Mouse (Mus musculus) erythroid progenitor cell, adult 5-6 weeks (primary cell): ENCODE measurements around the gene Steap1. TPM values are rescaled to one million over a fixed set of nuclear protein-coding genes. Genes with fewer than 3 reads are reported as not detected.

Experiments
- ATAC-seq: replicated peaks from 2 replicates; pipeline ENCODE4 v1.8.0; 2016; ENCODE audit warnings: moderate number of reproducible peaks, mild to moderate bottlenecking, moderate TSS enrichment, inconsistent platforms; ENCODE audit not compliant: poor library complexity, low FRiP score, severe bottlenecking
- total RNA-seq, 2 experiments: library from RNA; stranded (forward) in 1 of 2; stranded (reverse) in 1 of 2; fragments of 150-400 nt in 1 of 2; fragments of 186-747, 209-891 nt in 1 of 2; gene quantifications; 2 replicates each; pipeline versions ENCODE4 v1.2.3 to v1.2.4; 2015 to 2017; ENCODE audit warnings: low replicate concordance in 2 of 2

The Steap1 gene
- not detected in 2 replicates for total RNA-seq (2015; ENCODE audit: low replicate concordance)
- total RNA-seq (2017; ENCODE audit: low replicate concordance) = not detected in 2 replicates

- ATAC-seq = no peak
Measured at GRCm38 (mm10) chr5:5748866-5749682, at the start of gene Steap1. Steap1 (minus strand) TSS chr5:5749326.

GRCm38 (mm10) chr5:5787106-5787505, 38.0 kb upstream of the Steap1 start:
- ATAC-seq = no peak

GRCm38 (mm10) chr5:5756392-5757019, 7.4 kb upstream of the Steap1 start:
- no peak for ATAC-seq

GRCm38 (mm10) chr5:5755039-5755438, 5.9 kb upstream of the Steap1 start:
- no peak for ATAC-seq

- no peak for ATAC-seq
Measured at GRCm38 (mm10) chr5:5749772-5750222, 671 bp upstream of the Steap1 start.

GRCm38 (mm10) chr5:5734445-5734844, 14.7 kb downstream of the Steap1 start:
- no peak for ATAC-seq

GRCm38 (mm10) chr5:5732858-5733257, 16.3 kb downstream of the Steap1 start:
- no peak for ATAC-seq

GRCm38 (mm10) chr5:5732208-5732607, 16.9 kb downstream of the Steap1 start:
- no peak for ATAC-seq

- no peak for ATAC-seq
Measured at GRCm38 (mm10) chr5:5729904-5730303, 19.2 kb downstream of the Steap1 start.

GRCm38 (mm10) chr5:5722217-5722616, 26.9 kb downstream of the Steap1 start:
- no peak for ATAC-seq

- no peak for ATAC-seq
Measured at GRCm38 (mm10) chr5:5711032-5711431, 38.1 kb downstream of the Steap1 start.

GRCm38 (mm10) chr5:5707341-5708278, 41.5 kb downstream of the Steap1 start:
- no peak for ATAC-seq

- no peak for ATAC-seq
Measured at GRCm38 (mm10) chr5:5705019-5705418, 44.1 kb downstream of the Steap1 start.

GRCm38 (mm10) chr5:5700386-5700785, 48.7 kb downstream of the Steap1 start:
- no peak for ATAC-seq

GRCm38 (mm10) chr5:5698830-5699229, 50.3 kb downstream of the Steap1 start:
- no peak for ATAC-seq

- no peak for ATAC-seq
Measured at GRCm38 (mm10) chr5:5695401-5695942, 53.7 kb downstream of the Steap1 start.

GRCm38 (mm10) chr5:5693956-5694653, 55.0 kb downstream of the Steap1 start, which contains the start of gene Steap2:
Steap2 (minus strand) TSS chr5:5694578.
- no peak for ATAC-seq

- ATAC-seq = no peak
Measured at GRCm38 (mm10) chr5:5693541-5693955, 55.6 kb downstream of the Steap1 start.

- no peak for ATAC-seq
Measured at GRCm38 (mm10) chr5:5692167-5692738, 56.9 kb downstream of the Steap1 start.
